Mouse (Mus musculus): Measurements from ENCODE around the gene Pde3a. TPM values are rescaled to one million over a fixed set of nuclear protein-coding genes. Genes with fewer than 3 reads are reported as not detected.

Pde3a gene
- polyA plus RNA-seq, 1 experiment from 2014 or later: 5.8 TPM

GRCm38 (mm10) chr6:141405496-141405895 lies 156.4 kb downstream of the Pde3a start:
- Histone ChIP-seq H3K36me3 (no peaks in the 10 kb centered on the region), H3K9ac (no peak overlapping the region), H3K4me2 (replicated peaks) (no peak overlapping the region), H3K4me3 (replicated peaks) (no peak overlapping the region), H3K27ac (replicated peaks) (no peak overlapping the region), H3K27me3 (no peaks in the 10 kb centered on the region), H3K9me3 (replicated peaks) (no peaks in the 10 kb centered on the region), H3K4me1 (0 out of 2 replicates have a peak, but pooled peaks cover 4% of the 10 kb centered on the region)
- 44% methylated on average over 5 of the region's 5 CpGs for WGBS
- ATAC-seq (ENCODE audit: insufficient number of reproducible peaks, low FRiP score, low TSS enrichment, low read depth): no peak

GRCm38 (mm10) chr6:141408758-141409157 lies 159.7 kb downstream of the Pde3a start:
- Histone ChIP-seq H3K4me2 (replicated peaks) (no peak overlapping the region), H3K4me1 (peaks cover 12% of the 10 kb centered on the region; the same call in 1 of the 2 replicates), H3K27me3 (no peaks in the 10 kb centered on the region), H3K9ac (no peak overlapping the region), H3K27ac (replicated peaks) (no peak overlapping the region), H3K36me3 (no peaks in the 10 kb centered on the region), H3K4me3 (replicated peaks) (no peak overlapping the region), H3K9me3 (replicated peaks) (no peaks in the 10 kb centered on the region)
- no peak for ATAC-seq (ENCODE audit: insufficient number of reproducible peaks, low FRiP score, low TSS enrichment, low read depth)
- WGBS: 84% methylated on average over 4 of the region's 4 CpGs

- no peak overlapping the region for H3K27ac ChIP-seq (replicated peaks)
- H3K36me3 ChIP-seq: no peaks in the 10 kb centered on the region
- no peak overlapping the region for H3K4me3 ChIP-seq (replicated peaks)
- H3K9me3 ChIP-seq (replicated peaks): no peaks in the 10 kb centered on the region
- no peak for ATAC-seq (ENCODE audit: insufficient number of reproducible peaks, low FRiP score, low TSS enrichment, low read depth)
- no peak overlapping the region for H3K4me2 ChIP-seq (replicated peaks)
- H3K4me1 ChIP-seq: peaks cover 8% of the 10 kb centered on the region; the same call in 1 of the 2 replicates
- no peak overlapping the region for H3K9ac ChIP-seq
- 54% methylated on average over 5 of the region's 5 CpGs for WGBS
- no peaks in the 10 kb centered on the region for H3K27me3 ChIP-seq
Measured at GRCm38 (mm10) chr6:141410836-141411235, 161.8 kb downstream of the Pde3a start.

- H3K27ac ChIP-seq (replicated peaks): no peak overlapping the region
- 78% methylated on average over 6 of the region's 6 CpGs for WGBS
- no peaks in the 10 kb centered on the region for H3K36me3 ChIP-seq
- no peak overlapping the region for H3K9ac ChIP-seq
- H3K4me1 ChIP-seq: 0 out of 2 replicates have a peak, but pooled peaks cover 4% of the 10 kb centered on the region
- no peak overlapping the region for H3K4me3 ChIP-seq (replicated peaks)
- no peaks in the 10 kb centered on the region for H3K27me3 ChIP-seq
- ATAC-seq (ENCODE audit: insufficient number of reproducible peaks, low FRiP score, low TSS enrichment, low read depth): no peak
- no peak overlapping the region for H3K4me2 ChIP-seq (replicated peaks)
- no peaks in the 10 kb centered on the region for H3K9me3 ChIP-seq (replicated peaks)
Measured at GRCm38 (mm10) chr6:141425114-141425513, 176.0 kb downstream of the Pde3a start.

- Histone ChIP-seq H3K4me3 (replicated peaks) (no peak overlapping the region), H3K9ac (no peak overlapping the region), H3K27me3 (no peaks in the 10 kb centered on the region), H3K9me3 (replicated peaks) (no peaks in the 10 kb centered on the region), H3K4me1 (0 out of 2 replicates have a peak, but pooled peaks cover 4% of the 10 kb centered on the region), H3K36me3 (no peaks in the 10 kb centered on the region), H3K27ac (replicated peaks) (no peak overlapping the region), H3K4me2 (replicated peaks) (no peak overlapping the region)
- 70% methylated on average over 4 of the region's 4 CpGs for WGBS
- ATAC-seq (ENCODE audit: insufficient number of reproducible peaks, low FRiP score, low TSS enrichment, low read depth): no peak
Measured at GRCm38 (mm10) chr6:141428587-141428986, 179.5 kb downstream of the Pde3a start.

- peaks cover 15% of the 10 kb centered on the region for H3K4me1 ChIP-seq
- ATAC-seq (ENCODE audit: insufficient number of reproducible peaks, low FRiP score, low TSS enrichment, low read depth): no peak
- H3K9me3 ChIP-seq (replicated peaks): no peaks in the 10 kb centered on the region
- no peak overlapping the region for H3K4me3 ChIP-seq (replicated peaks)
- no peak overlapping the region for H3K27ac ChIP-seq (replicated peaks)
- no peak overlapping the region for H3K4me2 ChIP-seq (replicated peaks)
- no peak overlapping the region for H3K9ac ChIP-seq
- no peaks in the 10 kb centered on the region for H3K27me3 ChIP-seq
- 95% methylated on average over 1 of the region's 1 CpGs for WGBS
- no peaks in the 10 kb centered on the region for H3K36me3 ChIP-seq
Measured at GRCm38 (mm10) chr6:141430134-141430533, 181.1 kb downstream of the Pde3a start.

GRCm38 (mm10) chr6:141432271-141432974 lies 183.4 kb downstream of the Pde3a start:
- no peak for ATAC-seq (ENCODE audit: insufficient number of reproducible peaks, low FRiP score, low TSS enrichment, low read depth)
- Histone ChIP-seq H3K4me3 (replicated peaks) (no peak overlapping the region), H3K9me3 (replicated peaks) (no peaks in the 10 kb centered on the region), H3K36me3 (no peaks in the 10 kb centered on the region), H3K4me1 (peaks cover 15% of the 10 kb centered on the region), H3K27me3 (no peaks in the 10 kb centered on the region), H3K9ac (no peak overlapping the region), H3K4me2 (replicated peaks) (no peak overlapping the region), H3K27ac (replicated peaks) (no peak overlapping the region)
- 85% methylated on average over 13 of the region's 13 CpGs for whole genome bisulfite sequencing

GRCm38 (mm10) chr6:141433917-141434756 lies 185.1 kb downstream of the Pde3a start:
- Histone ChIP-seq H3K4me3 (replicated peaks) (no peak overlapping the region), H3K9ac (no peak overlapping the region), H3K9me3 (replicated peaks) (no peaks in the 10 kb centered on the region), H3K27me3 (no peaks in the 10 kb centered on the region), H3K36me3 (no peaks in the 10 kb centered on the region), H3K4me1 (peaks cover 10% of the 10 kb centered on the region), H3K27ac (replicated peaks) (peak overlapping the region; percentile 18; the same call in 1 of the 2 replicates), H3K4me2 (replicated peaks) (no peak overlapping the region)
- WGBS: 25% methylated on average over 10 of the region's 10 CpGs
- peak; percentile 72; the same call in 1 of the 2 replicates for ATAC-seq (ENCODE audit: insufficient number of reproducible peaks, low FRiP score, low TSS enrichment, low read depth)

GRCm38 (mm10) chr6:141435160-141435559 lies 186.1 kb downstream of the Pde3a start:
- H3K27me3 ChIP-seq: no peaks in the 10 kb centered on the region
- WGBS: 68% methylated on average over 4 of the region's 4 CpGs
- ATAC-seq (ENCODE audit: insufficient number of reproducible peaks, low FRiP score, low TSS enrichment, low read depth): no peak
- no peaks in the 10 kb centered on the region for H3K9me3 ChIP-seq (replicated peaks)
- no peak overlapping the region for H3K27ac ChIP-seq (replicated peaks)
- H3K9ac ChIP-seq: no peak overlapping the region
- no peak overlapping the region for H3K4me3 ChIP-seq (replicated peaks)
- H3K4me2 ChIP-seq (replicated peaks): no peak overlapping the region
- peaks cover 10% of the 10 kb centered on the region for H3K4me1 ChIP-seq
- no peaks in the 10 kb centered on the region for H3K36me3 ChIP-seq

GRCm38 (mm10) chr6:141439965-141440364 lies 190.9 kb downstream of the Pde3a start:
- Histone ChIP-seq H3K4me1 (no peaks in the 10 kb centered on the region), H3K4me2 (replicated peaks) (no peak overlapping the region), H3K4me3 (replicated peaks) (no peak overlapping the region), H3K9ac (no peak overlapping the region), H3K27me3 (no peaks in the 10 kb centered on the region), H3K9me3 (replicated peaks) (no peaks in the 10 kb centered on the region), H3K36me3 (no peaks in the 10 kb centered on the region), H3K27ac (replicated peaks) (no peak overlapping the region)
- WGBS: 67% methylated on average over 3 of the region's 3 CpGs
- no peak for ATAC-seq (ENCODE audit: insufficient number of reproducible peaks, low FRiP score, low TSS enrichment, low read depth)

GRCm38 (mm10) chr6:141447547-141447946 lies 198.5 kb downstream of the Pde3a start:
- no peak for ATAC-seq (ENCODE audit: insufficient number of reproducible peaks, low FRiP score, low TSS enrichment, low read depth)
- H3K9ac ChIP-seq: no peak overlapping the region
- WGBS: 10% methylated on average over 3 of the region's 3 CpGs
- no peaks in the 10 kb centered on the region for H3K9me3 ChIP-seq (replicated peaks)
- no peak overlapping the region for H3K4me2 ChIP-seq (replicated peaks)
- H3K27ac ChIP-seq (replicated peaks): no peak overlapping the region
- H3K4me3 ChIP-seq (replicated peaks): no peak overlapping the region
- H3K4me1 ChIP-seq: no peaks in the 10 kb centered on the region
- H3K27me3 ChIP-seq: no peaks in the 10 kb centered on the region
- H3K36me3 ChIP-seq: no peaks in the 10 kb centered on the region
